Mouse (Mus musculus): ENCODE measurements around the gene Ehd1. TPM values are rescaled to one million over a fixed set of nuclear protein-coding genes. Genes with fewer than 3 reads are reported as not detected.
A peak's percentile ranks its signal among the peaks of the same experiment; 100 is the strongest.
"Not testable (repeated sequence)": the region's sequence is repeated elsewhere in the genome, so short reads cannot be mapped to it uniquely, and the experiment has no call there.

Ehd1 gene
- polyA plus RNA-seq, 1 experiment from 2014 or later, result 177 TPM

DNA sequence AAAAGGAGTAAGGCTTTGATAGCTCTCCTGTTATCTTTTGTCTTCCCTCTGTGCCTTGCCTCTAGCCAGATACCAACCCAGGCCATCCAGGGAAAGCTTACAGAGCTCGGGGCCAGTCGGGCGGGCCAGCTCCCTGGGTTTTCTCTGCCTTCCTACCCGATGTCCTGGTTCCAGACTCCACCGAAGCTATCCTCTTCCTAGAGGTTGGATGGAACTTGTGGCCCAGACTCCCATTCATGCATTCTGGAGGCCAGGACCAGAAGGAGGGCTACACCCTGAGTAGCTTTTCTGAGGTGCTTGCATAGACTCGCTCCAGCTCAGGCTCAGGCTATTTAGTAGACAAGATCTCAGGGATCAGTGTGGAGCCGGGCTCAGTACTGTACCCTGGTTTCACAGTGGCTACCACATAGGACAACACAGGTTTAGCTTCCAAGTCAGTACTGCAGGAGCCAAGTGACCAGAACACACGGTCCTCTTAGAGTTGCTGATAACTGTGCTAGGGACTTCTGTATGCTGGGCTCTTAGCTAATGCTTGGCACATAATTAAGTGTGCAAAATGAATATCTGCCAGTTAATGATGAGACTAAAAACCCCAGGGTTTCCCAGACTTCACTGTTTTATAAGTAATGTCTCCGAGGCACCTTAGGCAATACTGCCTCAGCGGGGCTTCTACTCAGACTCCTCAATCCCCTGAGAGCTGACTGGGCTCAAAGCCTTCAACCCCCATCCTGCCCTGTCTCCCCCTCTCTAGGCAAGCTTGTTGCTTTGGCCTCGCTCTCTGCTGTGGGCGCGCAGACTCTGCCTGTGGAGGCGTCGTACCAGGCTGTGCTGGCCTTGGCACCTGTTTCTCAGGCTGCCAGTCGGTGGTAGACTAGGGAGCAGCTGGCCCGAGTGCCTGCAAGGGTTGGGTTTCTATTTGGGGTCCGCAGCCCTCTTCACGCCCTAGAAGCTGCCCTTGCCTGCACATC is 10.2 kb downstream of the Ehd1 start:
- TF ChIP-seq CTCF (IDR thresholded peaks at IDR 0.05; ENCODE audit: low read depth), result no peak
- Histone ChIP-seq H3K36me3 (ENCODE audit: control insufficient read depth, insufficient read depth) (peaks cover 37% of the 10 kb centered on the region), H3K4me2 (replicated peaks; ENCODE audit: low read depth) (no peak overlapping the region), H3K27ac (ENCODE audit: low read depth, low read length) (peak overlapping the region; percentile 83), H3K9ac (ENCODE audit: low read depth, low read length) (no peak overlapping the region), H3K9me3 (ENCODE audit: control insufficient read depth) (no peaks in the 10 kb centered on the region), H3K27me3 (replicated peaks; ENCODE audit: control insufficient read depth, insufficient read depth, low read length) (no peaks in the 10 kb centered on the region), H3K4me1 (replicated peaks; ENCODE audit: control insufficient read depth, insufficient read depth, low read length) (peaks cover 17% of the 10 kb centered on the region), H3K4me3 (ENCODE audit: low read depth, low read length) (no peak overlapping the region)
- no peak for ATAC-seq
- 79% methylated on average over 19 of the region's 19 CpGs for WGBS

DNA sequence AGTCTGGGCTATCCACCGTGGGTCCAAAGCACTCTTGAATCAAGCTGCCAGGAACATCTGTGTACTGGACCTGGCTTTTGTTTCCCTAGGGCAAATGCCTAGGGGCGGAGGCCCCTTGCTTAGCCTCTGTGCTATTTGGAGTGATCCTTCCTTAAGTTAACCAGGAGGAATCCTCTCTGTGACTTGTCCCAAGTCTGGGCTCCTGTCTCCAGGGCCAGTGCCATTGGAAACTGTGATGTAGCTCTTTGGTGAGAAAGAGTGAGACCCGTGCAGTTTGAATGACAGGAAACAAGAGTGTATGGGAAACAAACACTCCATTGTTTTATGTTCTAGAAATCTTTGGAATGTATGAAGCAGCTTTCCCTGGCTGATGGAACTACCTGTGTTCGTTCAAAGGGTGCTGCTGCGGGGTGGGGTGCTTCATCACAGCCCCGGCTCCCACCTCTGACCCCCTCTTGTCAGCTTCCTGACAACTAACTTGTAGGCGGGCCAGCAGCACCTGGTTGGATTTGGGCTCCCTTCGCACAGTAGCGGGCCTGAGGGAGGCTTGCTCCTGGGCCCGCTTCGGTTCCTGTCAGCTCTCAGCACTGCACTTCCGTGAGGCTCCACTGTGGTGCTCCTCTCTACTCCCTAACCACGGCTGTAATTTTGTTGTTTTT is 11.8 kb downstream of the Ehd1 start:
- Histone ChIP-seq H3K27ac (ENCODE audit: low read depth, low read length) (peak overlapping the region; percentile 64; the same call in 1 of the 2 replicates), H3K9me3 (ENCODE audit: control insufficient read depth) (no peaks in the 10 kb centered on the region), H3K9ac (ENCODE audit: low read depth, low read length) (no peak overlapping the region), H3K4me1 (replicated peaks; ENCODE audit: control insufficient read depth, insufficient read depth, low read length) (peaks cover 17% of the 10 kb centered on the region), H3K4me3 (ENCODE audit: low read depth, low read length) (no peak overlapping the region), H3K4me2 (replicated peaks; ENCODE audit: low read depth) (0 out of 2 replicates have a peak overlapping the region, but pooled peaks have one; percentile 9), H3K36me3 (ENCODE audit: control insufficient read depth, insufficient read depth) (peaks cover 35% of the 10 kb centered on the region; the same call in 1 of the 2 replicates), H3K27me3 (replicated peaks; ENCODE audit: control insufficient read depth, insufficient read depth, low read length) (no peaks in the 10 kb centered on the region)
- TF ChIP-seq CTCF (IDR thresholded peaks at IDR 0.05; ENCODE audit: low read depth), result no peak
- 57% methylated on average over 13 of the region's 13 CpGs for WGBS
- no peak for ATAC-seq

DNA sequence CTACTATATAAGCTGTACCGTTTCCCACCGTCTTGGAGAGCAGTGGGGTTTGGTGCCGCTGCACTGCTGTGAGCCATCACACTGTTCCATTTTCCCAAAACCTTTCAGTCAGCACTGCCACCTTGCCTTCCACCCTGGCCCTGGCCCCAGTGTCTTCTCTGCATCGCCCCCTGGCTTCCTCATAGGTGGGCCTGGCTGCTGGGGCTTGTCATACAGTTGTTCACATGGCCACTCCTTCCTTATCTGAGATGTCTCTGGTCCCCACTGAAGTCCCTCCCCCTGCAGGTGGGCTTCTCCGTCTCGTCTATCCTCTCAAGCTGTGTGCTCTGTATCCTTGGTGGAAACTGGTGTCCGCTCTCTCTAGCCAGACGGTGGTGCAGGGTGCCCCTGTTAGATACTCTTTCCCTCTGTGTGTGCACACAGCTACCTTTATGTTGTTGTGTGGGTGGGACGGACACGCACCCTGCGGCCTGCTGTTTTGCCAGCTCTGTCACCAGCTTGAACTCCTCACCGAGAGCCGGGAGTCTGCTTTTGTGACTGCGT is 13.2 kb downstream of the Ehd1 start:
- ATAC-seq, result no peak
- TF ChIP-seq CTCF (IDR thresholded peaks at IDR 0.05; ENCODE audit: low read depth), result peak; percentile 37
- Histone ChIP-seq H3K9me3 (ENCODE audit: control insufficient read depth) (no peaks in the 10 kb centered on the region), H3K27me3 (replicated peaks; ENCODE audit: control insufficient read depth, insufficient read depth, low read length) (no peaks in the 10 kb centered on the region), H3K36me3 (ENCODE audit: control insufficient read depth, insufficient read depth) (peaks cover 39% of the 10 kb centered on the region), H3K4me2 (replicated peaks; ENCODE audit: low read depth) (no peak overlapping the region; the same call in 1 of the 2 replicates), H3K4me1 (replicated peaks; ENCODE audit: control insufficient read depth, insufficient read depth, low read length) (peaks cover 17% of the 10 kb centered on the region), H3K27ac (ENCODE audit: low read depth, low read length) (peak overlapping the region; percentile 66; the same call in 1 of the 2 replicates), H3K9ac (ENCODE audit: low read depth, low read length) (peak overlapping the region; percentile 26; the same call in 1 of the 2 replicates), H3K4me3 (ENCODE audit: low read depth, low read length) (no peak overlapping the region)
- 88% methylated on average over 14 of the region's 14 CpGs for WGBS

DNA sequence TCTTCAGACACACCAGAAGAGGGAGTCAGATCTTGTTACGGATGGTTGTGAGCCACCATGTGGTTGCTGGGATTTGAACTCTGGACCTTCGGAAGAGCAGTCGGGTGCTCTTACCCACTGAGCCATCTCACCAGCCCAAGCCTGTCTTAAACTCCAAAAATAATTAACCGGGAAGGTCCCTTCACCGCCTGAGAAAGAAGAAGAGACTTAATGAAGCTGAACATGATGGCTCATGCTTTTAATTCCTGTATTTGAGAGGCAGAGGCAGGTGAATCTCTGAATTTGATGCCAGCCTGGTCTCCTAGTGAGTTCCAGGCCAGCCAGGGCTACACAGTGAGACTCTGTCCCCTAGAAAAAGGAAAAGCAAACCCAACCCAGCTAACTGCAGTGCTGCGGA is 14.2 kb downstream of the Ehd1 start:
- peak overlapping the region; percentile 48 for H3K9ac ChIP-seq (ENCODE audit: low read depth, low read length)

DNA sequence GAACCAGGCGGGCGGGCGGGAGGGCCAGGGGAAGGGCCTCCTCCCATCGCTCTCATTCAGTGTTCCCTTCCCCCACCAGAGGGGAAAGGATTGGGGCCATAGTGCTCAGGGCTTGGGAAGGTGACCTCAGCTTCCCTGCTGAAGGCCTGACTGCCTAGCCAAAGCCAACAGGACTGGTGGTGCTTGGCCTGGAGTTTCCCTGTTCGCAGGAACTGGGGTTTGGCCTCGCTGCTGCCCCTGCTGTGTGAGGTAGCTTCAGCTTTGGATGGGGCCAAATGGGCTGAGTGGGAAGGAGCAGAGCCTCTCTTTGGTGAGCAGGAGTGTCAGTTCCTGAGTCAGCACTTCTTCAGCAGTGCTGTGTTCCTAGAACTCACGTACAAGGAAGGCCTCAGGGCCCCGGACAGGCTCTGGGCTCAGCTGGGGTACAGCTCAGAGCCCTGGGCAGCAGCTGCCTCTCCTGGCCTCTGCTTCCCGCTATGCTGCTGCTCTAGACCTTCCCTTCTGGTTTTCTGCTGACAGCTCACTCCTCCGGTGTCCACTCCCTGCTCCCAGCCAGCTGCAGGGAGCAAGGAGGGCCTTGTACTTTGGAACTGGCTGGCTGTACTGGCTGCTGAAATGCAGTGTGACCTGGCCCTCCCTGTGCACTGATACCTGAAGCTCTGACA is 14.7 kb downstream of the Ehd1 start:
- H3K27me3 ChIP-seq (replicated peaks; ENCODE audit: control insufficient read depth, insufficient read depth, low read length), result no peaks in the 10 kb centered on the region
- H3K9me3 ChIP-seq (ENCODE audit: control insufficient read depth), result no peaks in the 10 kb centered on the region
- H3K36me3 ChIP-seq (ENCODE audit: control insufficient read depth, insufficient read depth), result peaks cover 45% of the 10 kb centered on the region
- peaks cover 9% of the 10 kb centered on the region for H3K4me1 ChIP-seq (replicated peaks; ENCODE audit: control insufficient read depth, insufficient read depth, low read length)
- whole genome bisulfite sequencing, result 33% methylated on average over 10 of the region's 10 CpGs
- peak overlapping the region; percentile 48 for H3K9ac ChIP-seq (ENCODE audit: low read depth, low read length)
- peak overlapping the region; percentile 27; the same call in 1 of the 2 replicates for H3K4me2 ChIP-seq (replicated peaks; ENCODE audit: low read depth)
- no peak overlapping the region for H3K4me3 ChIP-seq (ENCODE audit: low read depth, low read length)
- peak; percentile 26; the same call in 1 of the 2 replicates for TF ChIP-seq CTCF (IDR thresholded peaks at IDR 0.05; ENCODE audit: low read depth)
- H3K27ac ChIP-seq (ENCODE audit: low read depth, low read length), result peak overlapping the region; percentile 96
- peak; percentile 93 for ATAC-seq

More for the DNA sequence above, 14.2 kb downstream of the Ehd1 start:
- Histone ChIP-seq H3K27ac (ENCODE audit: low read depth, low read length) (peak overlapping the region; percentile 96), H3K4me2 (replicated peaks; ENCODE audit: low read depth) (peak overlapping the region; percentile 27; the same call in 1 of the 2 replicates), H3K36me3 (ENCODE audit: control insufficient read depth, insufficient read depth) (peaks cover 46% of the 10 kb centered on the region), H3K4me1 (replicated peaks; ENCODE audit: control insufficient read depth, insufficient read depth, low read length) (peaks cover 14% of the 10 kb centered on the region)
- ATAC-seq; H3K4me3 ChIP-seq (ENCODE audit: low read depth, low read length); H3K27me3 ChIP-seq (replicated peaks; ENCODE audit: control insufficient read depth, insufficient read depth, low read length); H3K9me3 ChIP-seq (ENCODE audit: control insufficient read depth): not testable (repeated sequence)
- WGBS, result 52% methylated on average over 5 of the region's 6 CpGs
